Mouse (Mus musculus) neural tube, embryonic 12.5 days (tissue): ENCODE results near the gene Col10a1. TPM values are rescaled to one million over a fixed set of nuclear protein-coding genes. Genes with fewer than 3 reads are reported as not detected.
"Not testable (repeated sequence)": the region's sequence is repeated elsewhere in the genome, so short reads cannot be mapped to it uniquely, and the experiment has no call there.

ENCODE experiments used
- ATAC-seq: fragments of 200-750 bp; cut with Nextera tagmentation; 2 replicates; pipeline ENCODE4 v1.8.0; 2017; ENCODE audit warnings: low read depth, mild to moderate bottlenecking, moderate TSS enrichment, moderate library complexity; ENCODE audit not compliant: low FRiP score
- H3K27ac ChIP-seq: fragments of 300-500 bp; sonication (generic); 2 replicates; pipeline ENCODE4 v1.5.1; 2016
- H3K27me3 ChIP-seq: fragments of 300-500 bp; sonication (generic); replicated peaks from 2 replicates; pipeline ENCODE4 v1.6.1; 2016; ENCODE audit warnings: mild to moderate bottlenecking
- H3K36me3 ChIP-seq: fragments of 300-500 bp; sonication (generic); 2 replicates; pipeline ENCODE4 v1.6.1; 2016; ENCODE audit warnings: mild to moderate bottlenecking
- H3K4me1 ChIP-seq: fragments of 300-500 bp; sonication (generic); 2 replicates; pipeline ENCODE4 v1.6.1; 2016
- H3K4me2 ChIP-seq: fragments of 300-500 bp; sonication (generic); replicated peaks from 2 replicates; pipeline ENCODE4 v1.6.1; 2016; ENCODE audit warnings: mild to moderate bottlenecking
- H3K4me3 ChIP-seq: fragments of 300-500 bp; sonication (generic); 2 replicates; pipeline ENCODE4 v1.5.1; 2016
- H3K9ac ChIP-seq: fragments of 300-500 bp; sonication (generic); 2 replicates; pipeline ENCODE4 v1.6.1; 2016; ENCODE audit warnings: mild to moderate bottlenecking
- H3K9me3 ChIP-seq: fragments of 300-500 bp; sonication (generic); 2 replicates; pipeline ENCODE4 v1.6.1; 2016; ENCODE audit warnings: mild to moderate bottlenecking
- WGBS: fragments of 180-500 bp; shearing (Covaris S2); methylation state at CpG from one replicate; pipeline ENCODE4 v1.1.7; 2016; 5-methylcytosine and 5-hydroxymethylcytosine counted together
- polyA plus RNA-seq: library from polyadenylated mRNA; unstranded; fragments of >200 nt; fragmentation: Nextera tagmentation; extraction: Ambion mirVana; gene quantifications from 2 replicates; pipeline ENCODE4 v1.2.1, GENCODE M21; 2016

Gene Col10a1
- polyA plus RNA-seq: 0.11 and 0.23 TPM in 2 replicates

- Histone ChIP-seq H3K4me2 (no peak within 1 kb of the TSS), H3K27ac (no peak within 1 kb of the TSS), H3K27me3 (no peaks in the 10 kb centered on the region), H3K4me3 (no peak within 1 kb of the TSS), H3K9me3 (no peaks in the 10 kb centered on the region), H3K36me3 (no peaks in the 10 kb centered on the region), H3K9ac (no peak within 1 kb of the TSS), H3K4me1 (no peaks in the 10 kb centered on the region)
- WGBS: 74% methylated on average over 8 of the region's 8 CpGs
- no peak for ATAC-seq
These were observed at the start of gene Col10a1 for GRCm38 (mm10) chr10:34389681-34390080. TSS of gene Col10a1 (plus strand) at chr10:34389981.

- H3K27ac ChIP-seq: no peak overlapping the region
- no peaks in the 10 kb centered on the region for H3K9me3 ChIP-seq
- WGBS: 80% methylated on average over 6 of the region's 6 CpGs
- no peak for ATAC-seq
- no peak overlapping the region for H3K4me2 ChIP-seq
- no peaks in the 10 kb centered on the region for H3K27me3 ChIP-seq
- no peak overlapping the region for H3K9ac ChIP-seq
- no peaks in the 10 kb centered on the region for H3K4me1 ChIP-seq
- no peaks in the 10 kb centered on the region for H3K36me3 ChIP-seq
- H3K4me3 ChIP-seq: no peak overlapping the region
These were observed 48.8 kb upstream of the Col10a1 start for GRCm38 (mm10) chr10:34341014-34341413.

- WGBS: 75% methylated on average over 1 of the region's 1 CpGs
- Histone ChIP-seq H3K4me1 (no peaks in the 10 kb centered on the region), H3K27me3 (no peaks in the 10 kb centered on the region), H3K4me2 (no peak overlapping the region), H3K9ac (no peak overlapping the region), H3K4me3 (no peak overlapping the region), H3K36me3 (no peaks in the 10 kb centered on the region), H3K9me3 (no peaks in the 10 kb centered on the region), H3K27ac (no peak overlapping the region)
- no peak for ATAC-seq
These were observed 47.9 kb upstream of the Col10a1 start for GRCm38 (mm10) chr10:34341886-34342285.

GRCm38 (mm10) chr10:34352166-34352565 is 37.6 kb upstream of the Col10a1 start:
- Histone ChIP-seq H3K4me1 (no peaks in the 10 kb centered on the region), H3K27me3 (no peaks in the 10 kb centered on the region), H3K36me3 (no peaks in the 10 kb centered on the region), H3K4me3 (no peak overlapping the region), H3K9me3 (no peaks in the 10 kb centered on the region), H3K27ac (no peak overlapping the region), H3K9ac (no peak overlapping the region), H3K4me2 (no peak overlapping the region)
- WGBS: 87% methylated on average over 4 of the region's 4 CpGs
- ATAC-seq: no peak

GRCm38 (mm10) chr10:34358263-34358662 is 31.5 kb upstream of the Col10a1 start:
- H3K4me2 ChIP-seq: no peak overlapping the region
- H3K27ac ChIP-seq: no peak overlapping the region
- H3K27me3 ChIP-seq: no peaks in the 10 kb centered on the region
- no peak overlapping the region for H3K4me3 ChIP-seq
- H3K4me1 ChIP-seq: no peaks in the 10 kb centered on the region
- no peaks in the 10 kb centered on the region for H3K36me3 ChIP-seq
- WGBS: 86% methylated on average over 3 of the region's 3 CpGs
- H3K9me3 ChIP-seq: no peaks in the 10 kb centered on the region
- ATAC-seq: no peak
- H3K9ac ChIP-seq: no peak overlapping the region

GRCm38 (mm10) chr10:34363756-34364155 is 26.0 kb upstream of the Col10a1 start:
- H3K9ac ChIP-seq: no peak overlapping the region
- H3K36me3 ChIP-seq: no peaks in the 10 kb centered on the region
- no peaks in the 10 kb centered on the region for H3K4me1 ChIP-seq
- H3K4me3 ChIP-seq: no peak overlapping the region
- H3K4me2 ChIP-seq: no peak overlapping the region
- H3K9me3 ChIP-seq: no peaks in the 10 kb centered on the region
- no peak for ATAC-seq
- H3K27me3 ChIP-seq: no peaks in the 10 kb centered on the region
- H3K27ac ChIP-seq: no peak overlapping the region

- no peak for ATAC-seq
- H3K4me2 ChIP-seq: no peak overlapping the region
- no peak overlapping the region for H3K4me3 ChIP-seq
- no peaks in the 10 kb centered on the region for H3K36me3 ChIP-seq
- H3K27me3 ChIP-seq: no peaks in the 10 kb centered on the region
- H3K27ac ChIP-seq: no peak overlapping the region
- 73% methylated on average over 5 of the region's 5 CpGs for whole genome bisulfite sequencing
- no peaks in the 10 kb centered on the region for H3K9me3 ChIP-seq
- no peak overlapping the region for H3K9ac ChIP-seq
- H3K4me1 ChIP-seq: no peaks in the 10 kb centered on the region
These were observed 21.6 kb upstream of the Col10a1 start for GRCm38 (mm10) chr10:34368138-34368537.

GRCm38 (mm10) chr10:34373332-34373731 is 16.4 kb upstream of the Col10a1 start:
- no peaks in the 10 kb centered on the region for H3K4me1 ChIP-seq
- no peak overlapping the region for H3K4me2 ChIP-seq
- no peaks in the 10 kb centered on the region for H3K9me3 ChIP-seq
- no peak overlapping the region for H3K9ac ChIP-seq
- no peak for ATAC-seq
- H3K4me3 ChIP-seq: no peak overlapping the region
- WGBS: 92% methylated on average over 7 of the region's 7 CpGs
- no peak overlapping the region for H3K27ac ChIP-seq
- no peaks in the 10 kb centered on the region for H3K27me3 ChIP-seq
- H3K36me3 ChIP-seq: no peaks in the 10 kb centered on the region

GRCm38 (mm10) chr10:34385636-34386035 is 4.1 kb upstream of the Col10a1 start:
- WGBS: 88% methylated on average over 5 of the region's 5 CpGs
- Histone ChIP-seq H3K9me3 (no peaks in the 10 kb centered on the region), H3K27ac (no peak overlapping the region), H3K9ac (no peak overlapping the region), H3K4me2 (no peak overlapping the region), H3K4me3 (no peak overlapping the region), H3K4me1 (no peaks in the 10 kb centered on the region), H3K27me3 (no peaks in the 10 kb centered on the region), H3K36me3 (no peaks in the 10 kb centered on the region)
- ATAC-seq: no peak

- Histone ChIP-seq H3K4me1 (no peaks in the 10 kb centered on the region), H3K36me3 (no peaks in the 10 kb centered on the region), H3K9ac (no peak overlapping the region), H3K27ac (no peak overlapping the region), H3K9me3 (no peaks in the 10 kb centered on the region), H3K27me3 (no peaks in the 10 kb centered on the region), H3K4me3 (no peak overlapping the region), H3K4me2 (no peak overlapping the region)
- WGBS: 61% methylated on average over 4 of the region's 4 CpGs
- ATAC-seq: no peak
These were observed 7.2 kb downstream of the Col10a1 start for GRCm38 (mm10) chr10:34396959-34397358.

- no peaks in the 10 kb centered on the region for H3K4me1 ChIP-seq
- H3K36me3 ChIP-seq: no peaks in the 10 kb centered on the region
- no peak overlapping the region for H3K4me3 ChIP-seq
- no peak overlapping the region for H3K27ac ChIP-seq
- ATAC-seq: no peak
- no peak overlapping the region for H3K4me2 ChIP-seq
- H3K9ac ChIP-seq: no peak overlapping the region
- no peaks in the 10 kb centered on the region for H3K27me3 ChIP-seq
- no peaks in the 10 kb centered on the region for H3K9me3 ChIP-seq
These were observed 9.5 kb downstream of the Col10a1 start for GRCm38 (mm10) chr10:34399267-34399666.

- ATAC-seq: peak; percentile 99
These were observed 28.5 kb downstream of the Col10a1 start, which contains the start of gene Nt5dc1 for GRCm38 (mm10) chr10:34418204-34418756. TSS of gene Nt5dc1 (minus strand) at chr10:34418552.

GRCm38 (mm10) chr10:34418794-34419193 is 29.0 kb downstream of the Col10a1 start:
- WGBS: 84% methylated on average over 4 of the region's 4 CpGs
- H3K9ac ChIP-seq, H3K27ac ChIP-seq, H3K4me1 ChIP-seq, H3K36me3 ChIP-seq, H3K9me3 ChIP-seq, H3K27me3 ChIP-seq: not testable (repeated sequence)
- Histone ChIP-seq H3K4me3 (peak overlapping the region; percentile 60), H3K4me2 (peak overlapping the region; percentile 66)
- ATAC-seq: peak; percentile 33

More at GRCm38 (mm10) chr10:34418204-34418756, 28.5 kb downstream of the Col10a1 start, which contains the start of gene Nt5dc1:
- Histone ChIP-seq H3K4me1 (0 out of 2 replicates have a peak, but pooled peaks cover 3% of the 10 kb centered on the region), H3K36me3 (no peaks in the 10 kb centered on the region), H3K4me3 (peak within 1 kb of the TSS; percentile 60), H3K9ac (peak within 1 kb of the TSS; percentile 64), H3K27me3 (no peaks in the 10 kb centered on the region), H3K4me2 (peak within 1 kb of the TSS; percentile 66), H3K9me3 (no peaks in the 10 kb centered on the region), H3K27ac (no peak within 1 kb of the TSS)
- under 1% methylated on average over 49 of the region's 49 CpGs for WGBS
